Mouse (Mus musculus) liver, embryonic 11.5 days (tissue): ENCODE data around the gene Sh3kbp1. TPM values are rescaled to one million over a fixed set of nuclear protein-coding genes. Genes with fewer than 3 reads are reported as not detected.
A peak's percentile ranks its signal among the peaks of the same experiment; 100 is the strongest.

Source experiments
- ATAC-seq: fragments of 200-750 bp; cut with Nextera tagmentation; replicated peaks from 2 replicates; pipeline ENCODE4 v1.8.0; 2017; ENCODE audit warnings: moderate number of reproducible peaks, mild to moderate bottlenecking, moderate TSS enrichment, moderate library complexity; ENCODE audit not compliant: low FRiP score
- DNase-seq: peaks from one replicate; pipeline ENCODE4 v3.0.0-alpha.2; 2017; ENCODE audit warnings: low spot score
- H3K27ac ChIP-seq: fragments of 300-500 bp; sonication (generic); 2 replicates; pipeline ENCODE4 v1.5.1; 2014; ENCODE audit warnings: mild to moderate bottlenecking, low read depth, low read length, control low read depth
- H3K27me3 ChIP-seq: fragments of 300-500 bp; sonication (generic); replicated peaks from 2 replicates; pipeline ENCODE4 v1.6.1; 2014; ENCODE audit warnings: low read length, mixed read lengths; ENCODE audit not compliant: control insufficient read depth, insufficient read depth
- H3K36me3 ChIP-seq: fragments of 300-500 bp; sonication (generic); 2 replicates; pipeline ENCODE4 v1.6.1; 2014; ENCODE audit warnings: mild to moderate bottlenecking, low read length, moderate library complexity, mixed read lengths; ENCODE audit not compliant: control insufficient read depth, insufficient read depth
- H3K4me1 ChIP-seq: fragments of 300-500 bp; sonication (generic); replicated peaks from 2 replicates; pipeline ENCODE4 v1.6.1; 2014; ENCODE audit warnings: low read length, mixed read lengths; ENCODE audit not compliant: control insufficient read depth, insufficient read depth
- H3K4me2 ChIP-seq: fragments of 300-500 bp; sonication (generic); 2 replicates; pipeline ENCODE4 v1.6.1; 2014; ENCODE audit warnings: mild to moderate bottlenecking, control low read depth, moderate library complexity
- H3K4me3 ChIP-seq: fragments of 300-500 bp; sonication (generic); 2 replicates; pipeline ENCODE4 v1.5.1; 2014; ENCODE audit warnings: low read depth, low read length, control low read depth
- H3K9ac ChIP-seq: fragments of 300-500 bp; sonication (generic); 2 replicates; pipeline ENCODE4 v1.6.1; 2014; ENCODE audit warnings: low read depth, low read length, control low read depth
- H3K9me3 ChIP-seq: fragments of 300-500 bp; sonication (generic); 2 replicates; pipeline ENCODE4 v1.6.1; 2016; ENCODE audit warnings: low read length, inconsistent platforms, mixed read lengths; ENCODE audit not compliant: control insufficient read depth
- WGBS: fragments of 180-500 bp; shearing (Covaris S2); extraction: QIAGEN DNeasy Blood & Tissue Kit; methylation state at CpG from one replicate; pipeline ENCODE4 v1.1.7; 2014; 5-methylcytosine and 5-hydroxymethylcytosine counted together
- polyA plus RNA-seq: library from polyadenylated mRNA; unstranded; fragments of >200 nt; fragmentation: Nextera tagmentation; extraction: Ambion mirVana; gene quantifications from 2 replicates; pipeline ENCODE4 v1.2.1, GENCODE M21; 2014

The Sh3kbp1 gene
- polyA plus RNA-seq, 1 experiment from 2014 or later, result 23.9 TPM

GRCm38 (mm10) chrX:159650727-159651126 is 23.7 kb downstream of the Sh3kbp1 start:
- Histone ChIP-seq H3K27ac (peak overlapping the region; percentile 7; the same call in 1 of the 2 replicates), H3K36me3 (no peaks in the 10 kb centered on the region), H3K9ac (no peak overlapping the region), H3K4me3 (no peak overlapping the region), H3K4me2 (no peak overlapping the region), H3K27me3 (no peaks in the 10 kb centered on the region), H3K9me3 (no peaks in the 10 kb centered on the region), H3K4me1 (peaks cover 4% of the 10 kb centered on the region)
- 64% methylated on average over 6 of the region's 6 CpGs for WGBS
- no peak for DNase-seq
- no peak for ATAC-seq

GRCm38 (mm10) chrX:159671388-159671787 is 44.3 kb downstream of the Sh3kbp1 start:
- Histone ChIP-seq H3K9me3 (no peaks in the 10 kb centered on the region), H3K4me3 (no peak overlapping the region), H3K4me1 (no peaks in the 10 kb centered on the region), H3K36me3 (no peaks in the 10 kb centered on the region), H3K4me2 (no peak overlapping the region), H3K27me3 (no peaks in the 10 kb centered on the region), H3K9ac (no peak overlapping the region), H3K27ac (no peak overlapping the region)
- no peak for ATAC-seq
- WGBS, result 81% methylated on average over 7 of the region's 7 CpGs
- DNase-seq, result no peak

GRCm38 (mm10) chrX:159672466-159672865 is 45.4 kb downstream of the Sh3kbp1 start:
- no peak overlapping the region for H3K27ac ChIP-seq
- no peak for DNase-seq
- no peak overlapping the region for H3K9ac ChIP-seq
- H3K9me3 ChIP-seq, result no peaks in the 10 kb centered on the region
- ATAC-seq, result no peak
- H3K27me3 ChIP-seq, result no peaks in the 10 kb centered on the region
- WGBS, result 41% methylated on average over 2 of the region's 2 CpGs
- no peaks in the 10 kb centered on the region for H3K36me3 ChIP-seq
- no peak overlapping the region for H3K4me3 ChIP-seq
- no peak overlapping the region for H3K4me2 ChIP-seq
- H3K4me1 ChIP-seq, result no peaks in the 10 kb centered on the region

- ATAC-seq, result no peak
- Histone ChIP-seq H3K4me1 (no peaks in the 10 kb centered on the region), H3K27me3 (0 out of 2 replicates have a peak, but pooled peaks cover 3% of the 10 kb centered on the region), H3K36me3 (no peaks in the 10 kb centered on the region), H3K9me3 (no peaks in the 10 kb centered on the region), H3K27ac (no peak overlapping the region), H3K4me3 (no peak overlapping the region), H3K4me2 (no peak overlapping the region; the same call in 1 of the 2 replicates), H3K9ac (no peak overlapping the region)
- no peak for DNase-seq
- 12% methylated on average over 2 of the region's 2 CpGs for WGBS
These were observed 49.2 kb downstream of the Sh3kbp1 start for GRCm38 (mm10) chrX:159676242-159676641.

GRCm38 (mm10) chrX:159677585-159678319 is 50.7 kb downstream of the Sh3kbp1 start:
- 0 out of 2 replicates have a peak, but pooled peaks cover 6% of the 10 kb centered on the region for H3K27me3 ChIP-seq
- H3K9me3 ChIP-seq, result no peaks in the 10 kb centered on the region
- ATAC-seq, result no peak
- no peaks in the 10 kb centered on the region for H3K4me1 ChIP-seq
- DNase-seq, result no peak
- H3K4me3 ChIP-seq, result no peak overlapping the region
- no peak overlapping the region for H3K4me2 ChIP-seq
- H3K27ac ChIP-seq, result no peak overlapping the region
- H3K36me3 ChIP-seq, result no peaks in the 10 kb centered on the region
- WGBS, result 52% methylated on average over 4 of the region's 4 CpGs
- no peak overlapping the region for H3K9ac ChIP-seq

- no peak overlapping the region for H3K4me2 ChIP-seq
- H3K9me3 ChIP-seq, result no peaks in the 10 kb centered on the region
- peaks cover 6% of the 10 kb centered on the region; the same call in 1 of the 2 replicates for H3K27me3 ChIP-seq
- H3K27ac ChIP-seq, result no peak overlapping the region
- H3K4me1 ChIP-seq, result no peaks in the 10 kb centered on the region
- H3K36me3 ChIP-seq, result no peaks in the 10 kb centered on the region
- H3K9ac ChIP-seq, result no peak overlapping the region
- no peak for DNase-seq
- H3K4me3 ChIP-seq, result no peak overlapping the region
- no peak for ATAC-seq
- 67% methylated on average over 5 of the region's 5 CpGs for WGBS
These were observed 51.3 kb downstream of the Sh3kbp1 start for GRCm38 (mm10) chrX:159678320-159678835.

GRCm38 (mm10) chrX:159685521-159685920 is 58.4 kb downstream of the Sh3kbp1 start:
- no peak overlapping the region for H3K9ac ChIP-seq
- H3K27me3 ChIP-seq, result peaks cover 3% of the 10 kb centered on the region
- no peak for DNase-seq
- H3K36me3 ChIP-seq, result no peaks in the 10 kb centered on the region
- H3K9me3 ChIP-seq, result no peaks in the 10 kb centered on the region
- no peak overlapping the region for H3K27ac ChIP-seq
- H3K4me2 ChIP-seq, result no peak overlapping the region
- ATAC-seq, result no peak
- WGBS, result 63% methylated on average over 1 of the region's 1 CpGs
- H3K4me3 ChIP-seq, result no peak overlapping the region
- no peaks in the 10 kb centered on the region for H3K4me1 ChIP-seq

- H3K4me1 ChIP-seq, result no peaks in the 10 kb centered on the region
- H3K4me3 ChIP-seq, result no peak overlapping the region
- H3K27ac ChIP-seq, result no peak overlapping the region
- ATAC-seq, result no peak
- no peak overlapping the region for H3K9ac ChIP-seq
- WGBS, result 35% methylated on average over 4 of the region's 4 CpGs
- DNase-seq, result no peak
- no peaks in the 10 kb centered on the region for H3K36me3 ChIP-seq
- H3K9me3 ChIP-seq, result no peaks in the 10 kb centered on the region
- no peak overlapping the region for H3K4me2 ChIP-seq
- H3K27me3 ChIP-seq, result no peaks in the 10 kb centered on the region; the same call in none of the 2 replicates
These were observed 59.8 kb downstream of the Sh3kbp1 start for GRCm38 (mm10) chrX:159686850-159687249.

- 80% methylated on average over 5 of the region's 5 CpGs for WGBS
- H3K27ac ChIP-seq, result no peak overlapping the region
- DNase-seq, result no peak
- no peaks in the 10 kb centered on the region for H3K9me3 ChIP-seq
- H3K4me1 ChIP-seq, result no peaks in the 10 kb centered on the region
- no peaks in the 10 kb centered on the region for H3K36me3 ChIP-seq
- H3K4me2 ChIP-seq, result no peak overlapping the region
- no peaks in the 10 kb centered on the region; the same call in 1 of the 2 replicates for H3K27me3 ChIP-seq
- H3K9ac ChIP-seq, result no peak overlapping the region
- H3K4me3 ChIP-seq, result no peak overlapping the region
- ATAC-seq, result no peak
These were observed 61.6 kb downstream of the Sh3kbp1 start for GRCm38 (mm10) chrX:159688698-159689097.
